Mouse (Mus musculus) thymus, adult 2 months (tissue): ENCODE results near the gene Golgb1. TPM values are rescaled to one million over a fixed set of nuclear protein-coding genes. Genes with fewer than 3 reads are reported as not detected.

Experiments
- DNase-seq: peaks from one replicate; pipeline ENCODE4 v3.0.0; 2021
- H3K27ac ChIP-seq: fragments of 200-500 bp; 2 replicates; pipeline ENCODE4 v1.5.1; 2012; ENCODE audit warnings: low read length, control low read depth; ENCODE audit not compliant: control insufficient read depth, insufficient read depth
- H3K27me3 ChIP-seq: fragments of 200-500 bp; 2 replicates; pipeline ENCODE4 v1.6.1; 2012; ENCODE audit warnings: mild to moderate bottlenecking, low read length, moderate library complexity, mixed read lengths; ENCODE audit not compliant: control insufficient read depth, insufficient read depth
- H3K36me3 ChIP-seq: fragments of 200-500 bp; 2 replicates; pipeline ENCODE4 v1.6.1; 2012; ENCODE audit warnings: mild to moderate bottlenecking, low read length, moderate library complexity; ENCODE audit not compliant: control insufficient read depth, insufficient read depth
- H3K4me1 ChIP-seq: fragments of 200-500 bp; replicated peaks from 2 replicates; pipeline ENCODE4 v1.6.1; 2012; ENCODE audit warnings: low read length; ENCODE audit not compliant: control insufficient read depth, insufficient read depth
- H3K4me3 ChIP-seq: fragments of 200-500 bp; 2 replicates; pipeline ENCODE4 v1.5.1; 2012; ENCODE audit warnings: mild to moderate bottlenecking, low read length, control low read depth, moderate library complexity; ENCODE audit not compliant: control insufficient read depth, insufficient read depth
- CTCF ChIP-seq: fragments of 200-500 bp; IDR thresholded peaks from 2 replicates; pipeline ENCODE4 v1.5.1; 2012; ENCODE audit warnings: mild to moderate bottlenecking, control low read depth, low read length, moderate library complexity, borderline replicate concordance; ENCODE audit not compliant: control insufficient read depth, poor library complexity, insufficient read depth; ENCODE audit errors: extremely low read depth
- POLR2A ChIP-seq: fragments of 200-500 bp; IDR thresholded peaks from 2 replicates; pipeline ENCODE4 v1.6.1; 2012; ENCODE audit warnings: mild to moderate bottlenecking, low read length, control low read depth, moderate library complexity; ENCODE audit not compliant: control insufficient read depth, poor library complexity, insufficient read depth; ENCODE audit errors: extremely low read depth
- WGBS: fragments of 180-500 bp; shearing (Covaris S2); methylation state at CpG from one replicate; pipeline ENCODE4 v1.1.7; 2018; 5-methylcytosine and 5-hydroxymethylcytosine counted together
- polyA plus RNA-seq: library from polyadenylated mRNA; depleted of rRNA; stranded (reverse); fragments of >200 nt; gene quantifications from 2 replicates; pipeline ENCODE4 v1.2.3, GENCODE M21; 2012; rRNA removed

Gene Golgb1
- polyA plus RNA-seq, 1 experiment, result 47.6 TPM

GRCm38 (mm10) chr16:36979127-36979526 is 104.2 kb downstream of the Golgb1 start:
- TF ChIP-seq POLR2A (no peak), CTCF (no peak)
- Histone ChIP-seq H3K4me1 (no peaks in the 10 kb centered on the region), H3K4me3 (no peak overlapping the region), H3K36me3 (no peaks in the 10 kb centered on the region), H3K27ac (no peak overlapping the region), H3K27me3 (no peaks in the 10 kb centered on the region)
- no peak for DNase-seq
- 97% methylated on average over 2 of the region's 2 CpGs for whole genome bisulfite sequencing

Other genes with a start within 250 kb of the Golgb1 start
- gene Cd86, start 209.1 kb upstream of the Golgb1 start, polyA plus RNA-seq, result 10.7 and 15.3 TPM in 2 replicates
- 6.5 and 7.1 TPM in 2 replicates for gene Ildr1, start 181.2 kb upstream of the Golgb1 start, polyA plus RNA-seq
- gene Slc15a2, start 90.2 kb upstream of the Golgb1 start, polyA plus RNA-seq, result 5.5 and 7.1 TPM in 2 replicates
- 2.6 and 4.1 TPM in 2 replicates for gene Iqcb1, start 46.8 kb upstream of the Golgb1 start, polyA plus RNA-seq
- 0.65 and 1.2 TPM in 2 replicates for gene Eaf2, start 137 bp upstream of the Golgb1 start, polyA plus RNA-seq
- gene Hcls1, start 59.8 kb downstream of the Golgb1 start, polyA plus RNA-seq, result 118 and 132 TPM in 2 replicates
- gene Fbxo40, start 115.3 kb downstream of the Golgb1 start, polyA plus RNA-seq, result 0.96 and 2.3 TPM in 2 replicates
- gene Polq, start 136.6 kb downstream of the Golgb1 start, polyA plus RNA-seq, result 2.3 and 2.5 TPM in 2 replicates